Mouse (Mus musculus): ENCODE measurements at regions not wholly inside any gene's neighbourhood (a gene's known extent, or its start where the extent isn't known, plus 50 kb on each side); places are given as distances from the start of the nearest gene placed in this dataset.
A peak's percentile ranks its signal among the peaks of the same experiment; 100 is the strongest.

- Histone ChIP-seq H3K9ac (no peak overlapping the region), H3K27ac (no peak overlapping the region), H3K4me2 (no peak overlapping the region), H3K9me3 (no peaks in the 10 kb centered on the region), H3K4me3 (no peak overlapping the region), H3K36me3 (no peaks in the 10 kb centered on the region), H3K4me1 (peaks cover 24% of the 10 kb centered on the region), H3K27me3 (peaks cover 3% of the 10 kb centered on the region; the same call in 1 of the 2 replicates)
- ATAC-seq (ENCODE audit: borderline replicate concordance, extremely low read depth, low FRiP score, low TSS enrichment), result no peak
- WGBS, result 60% methylated on average over 9 of the region's 9 CpGs
Measured at GRCm38 (mm10) chr8:44704595-44705265, 230.5 kb upstream of the Fat1 start.

GRCm38 (mm10) chr8:44708659-44709170 lies 226.5 kb upstream of the Fat1 start:
- Histone ChIP-seq H3K27ac (no peak overlapping the region), H3K9me3 (no peaks in the 10 kb centered on the region), H3K4me1 (peaks cover 21% of the 10 kb centered on the region), H3K27me3 (no peaks in the 10 kb centered on the region), H3K4me2 (no peak overlapping the region), H3K4me3 (no peak overlapping the region), H3K36me3 (no peaks in the 10 kb centered on the region), H3K9ac (no peak overlapping the region)
- ATAC-seq (ENCODE audit: borderline replicate concordance, extremely low read depth, low FRiP score, low TSS enrichment), result peak; percentile 59; the same call in 1 of the 2 replicates
- WGBS, result 34% methylated on average over 7 of the region's 7 CpGs

GRCm38 (mm10) chr8:44709171-44709940 lies 225.9 kb upstream of the Fat1 start:
- 20% methylated on average over 6 of the region's 6 CpGs for WGBS
- ATAC-seq (ENCODE audit: borderline replicate concordance, extremely low read depth, low FRiP score, low TSS enrichment), result peak; percentile 90
- Histone ChIP-seq H3K4me3 (no peak overlapping the region), H3K27ac (no peak overlapping the region), H3K4me1 (peaks cover 21% of the 10 kb centered on the region), H3K9ac (no peak overlapping the region), H3K4me2 (no peak overlapping the region), H3K27me3 (no peaks in the 10 kb centered on the region), H3K36me3 (no peaks in the 10 kb centered on the region), H3K9me3 (no peaks in the 10 kb centered on the region)

- no peak for ATAC-seq (ENCODE audit: borderline replicate concordance, extremely low read depth, low FRiP score, low TSS enrichment)
- Histone ChIP-seq H3K27me3 (no peaks in the 10 kb centered on the region), H3K27ac (no peak overlapping the region), H3K36me3 (no peaks in the 10 kb centered on the region), H3K9me3 (no peaks in the 10 kb centered on the region), H3K4me1 (no peaks in the 10 kb centered on the region), H3K9ac (no peak overlapping the region), H3K4me2 (no peak overlapping the region), H3K4me3 (no peak overlapping the region)
- WGBS, result 71% methylated on average over 10 of the region's 10 CpGs
Measured at GRCm38 (mm10) chr8:44734577-44734976, 200.7 kb upstream of the Fat1 start.

- no peak overlapping the region for H3K27ac ChIP-seq
- ATAC-seq (ENCODE audit: borderline replicate concordance, extremely low read depth, low FRiP score, low TSS enrichment), result no peak
- no peaks in the 10 kb centered on the region for H3K36me3 ChIP-seq
- H3K4me3 ChIP-seq, result no peak overlapping the region
- WGBS, result 77% methylated on average over 5 of the region's 5 CpGs
- H3K9ac ChIP-seq, result no peak overlapping the region
- H3K9me3 ChIP-seq, result no peaks in the 10 kb centered on the region
- no peaks in the 10 kb centered on the region for H3K4me1 ChIP-seq
- no peaks in the 10 kb centered on the region for H3K27me3 ChIP-seq
- no peak overlapping the region for H3K4me2 ChIP-seq
Measured at GRCm38 (mm10) chr8:44735801-44736200, 199.4 kb upstream of the Fat1 start.

- no peak for ATAC-seq (ENCODE audit: borderline replicate concordance, extremely low read depth, low FRiP score, low TSS enrichment)
- H3K4me2 ChIP-seq, result no peak overlapping the region
- no peak overlapping the region for H3K27ac ChIP-seq
- H3K27me3 ChIP-seq, result no peaks in the 10 kb centered on the region
- H3K4me1 ChIP-seq, result no peaks in the 10 kb centered on the region
- WGBS, result 65% methylated on average over 2 of the region's 2 CpGs
- no peak overlapping the region for H3K4me3 ChIP-seq
- no peak overlapping the region for H3K9ac ChIP-seq
- H3K36me3 ChIP-seq, result no peaks in the 10 kb centered on the region
- H3K9me3 ChIP-seq, result no peaks in the 10 kb centered on the region
Measured at GRCm38 (mm10) chr8:44743353-44743752, 191.9 kb upstream of the Fat1 start.

- Histone ChIP-seq H3K4me2 (no peak overlapping the region), H3K4me3 (no peak overlapping the region), H3K9me3 (no peaks in the 10 kb centered on the region), H3K27ac (no peak overlapping the region), H3K36me3 (no peaks in the 10 kb centered on the region), H3K9ac (no peak overlapping the region), H3K27me3 (no peaks in the 10 kb centered on the region), H3K4me1 (no peaks in the 10 kb centered on the region)
- ATAC-seq (ENCODE audit: borderline replicate concordance, extremely low read depth, low FRiP score, low TSS enrichment), result no peak
- 80% methylated on average over 12 of the region's 12 CpGs for WGBS
Measured at GRCm38 (mm10) chr8:44744991-44745658, 190.1 kb upstream of the Fat1 start.

- no peaks in the 10 kb centered on the region for H3K9me3 ChIP-seq
- no peak overlapping the region for H3K9ac ChIP-seq
- no peaks in the 10 kb centered on the region for H3K27me3 ChIP-seq
- no peak overlapping the region for H3K4me3 ChIP-seq
- WGBS, result 66% methylated on average over 6 of the region's 6 CpGs
- no peak for ATAC-seq (ENCODE audit: borderline replicate concordance, extremely low read depth, low FRiP score, low TSS enrichment)
- H3K27ac ChIP-seq, result no peak overlapping the region
- no peaks in the 10 kb centered on the region for H3K36me3 ChIP-seq
- H3K4me2 ChIP-seq, result no peak overlapping the region
- H3K4me1 ChIP-seq, result no peaks in the 10 kb centered on the region
Measured at GRCm38 (mm10) chr8:44758727-44759126, 176.5 kb upstream of the Fat1 start.

GRCm38 (mm10) chr8:44762731-44763130 lies 172.5 kb upstream of the Fat1 start:
- no peaks in the 10 kb centered on the region for H3K9me3 ChIP-seq
- no peak overlapping the region for H3K4me2 ChIP-seq
- H3K4me1 ChIP-seq, result no peaks in the 10 kb centered on the region
- WGBS, result 79% methylated on average over 10 of the region's 10 CpGs
- no peaks in the 10 kb centered on the region for H3K27me3 ChIP-seq
- no peak for ATAC-seq (ENCODE audit: borderline replicate concordance, extremely low read depth, low FRiP score, low TSS enrichment)
- no peaks in the 10 kb centered on the region for H3K36me3 ChIP-seq
- no peak overlapping the region for H3K4me3 ChIP-seq
- no peak overlapping the region for H3K9ac ChIP-seq
- H3K27ac ChIP-seq, result no peak overlapping the region

- no peak overlapping the region for H3K4me3 ChIP-seq
- no peaks in the 10 kb centered on the region for H3K36me3 ChIP-seq
- no peaks in the 10 kb centered on the region for H3K4me1 ChIP-seq
- H3K9ac ChIP-seq, result no peak overlapping the region
- H3K27ac ChIP-seq, result no peak overlapping the region
- no peak overlapping the region for H3K4me2 ChIP-seq
- ATAC-seq (ENCODE audit: borderline replicate concordance, extremely low read depth, low FRiP score, low TSS enrichment), result no peak
- no peaks in the 10 kb centered on the region for H3K9me3 ChIP-seq
- WGBS, result 63% methylated on average over 4 of the region's 4 CpGs
- H3K27me3 ChIP-seq, result no peaks in the 10 kb centered on the region
Measured at GRCm38 (mm10) chr8:44765194-44765593, 170.1 kb upstream of the Fat1 start.

- no peak for ATAC-seq (ENCODE audit: borderline replicate concordance, extremely low read depth, low FRiP score, low TSS enrichment)
- Histone ChIP-seq H3K4me2 (no peak overlapping the region), H3K4me1 (no peaks in the 10 kb centered on the region), H3K9ac (no peak overlapping the region), H3K36me3 (no peaks in the 10 kb centered on the region), H3K4me3 (no peak overlapping the region), H3K27ac (no peak overlapping the region), H3K9me3 (no peaks in the 10 kb centered on the region), H3K27me3 (no peaks in the 10 kb centered on the region)
- WGBS, result 53% methylated on average over 5 of the region's 5 CpGs
Measured at GRCm38 (mm10) chr8:44765677-44766076, 169.6 kb upstream of the Fat1 start.

Data from lung, embryonic 15.5 days (tissue).